Mouse (Mus musculus) kidney, embryonic 16.5 days (tissue): ENCODE measurements around the gene Chchd1. TPM values are rescaled to one million over a fixed set of nuclear protein-coding genes. Genes with fewer than 3 reads are reported as not detected.

Experiments
- ATAC-seq: fragments of 200-750 bp; cut with Nextera tagmentation; 2 replicates; pipeline ENCODE4 v1.8.0; 2017; ENCODE audit warnings: moderate TSS enrichment; ENCODE audit not compliant: low FRiP score, low TSS enrichment
- H3K27ac ChIP-seq: fragments of 300-500 bp; sonication (generic); 2 replicates; pipeline ENCODE4 v1.5.1; 2014; ENCODE audit warnings: low read length
- H3K27me3 ChIP-seq: fragments of 300-500 bp; sonication (generic); 2 replicates; pipeline ENCODE4 v1.6.1; 2014; ENCODE audit warnings: low read length, control low read depth, mixed read lengths; ENCODE audit not compliant: insufficient read depth
- H3K36me3 ChIP-seq: fragments of 300-500 bp; sonication (generic); 2 replicates; pipeline ENCODE4 v1.6.1; 2014; ENCODE audit warnings: low read length, control low read depth, mixed read lengths; ENCODE audit not compliant: insufficient read depth
- H3K4me1 ChIP-seq: fragments of 300-500 bp; sonication (generic); 2 replicates; pipeline ENCODE4 v1.6.1; 2014; ENCODE audit warnings: low read length, control low read depth, mixed read lengths; ENCODE audit not compliant: insufficient read depth
- H3K4me2 ChIP-seq: fragments of 300-500 bp; sonication (generic); replicated peaks from 2 replicates; pipeline ENCODE4 v1.6.1; 2014; ENCODE audit warnings: low read depth, low read length
- H3K4me3 ChIP-seq: fragments of 300-500 bp; sonication (generic); 2 replicates; pipeline ENCODE4 v1.5.1; 2014; ENCODE audit warnings: mild to moderate bottlenecking, low read length
- H3K9ac ChIP-seq: fragments of 300-500 bp; sonication (generic); replicated peaks from 2 replicates; pipeline ENCODE4 v1.6.1; 2014; ENCODE audit warnings: low read length
- H3K9me3 ChIP-seq: fragments of 300-500 bp; sonication (generic); 2 replicates; pipeline ENCODE4 v1.6.1; 2016; ENCODE audit warnings: low read length, control low read depth
- WGBS: fragments of 180-500 bp; shearing (Covaris S2); extraction: QIAGEN DNeasy Blood & Tissue Kit; methylation state at CpG from one replicate; pipeline ENCODE4 v1.1.7; 2014; 5-methylcytosine and 5-hydroxymethylcytosine counted together
- polyA plus RNA-seq: library from polyadenylated mRNA; unstranded; fragments of >200 nt; fragmentation: Nextera tagmentation; extraction: Ambion mirVana; gene quantifications from 2 replicates; pipeline ENCODE4 v1.2.1, GENCODE M21; 2015

The Chchd1 gene
- polyA plus RNA-seq, 1 experiment from 2014 or later = 161 TPM

DNA sequence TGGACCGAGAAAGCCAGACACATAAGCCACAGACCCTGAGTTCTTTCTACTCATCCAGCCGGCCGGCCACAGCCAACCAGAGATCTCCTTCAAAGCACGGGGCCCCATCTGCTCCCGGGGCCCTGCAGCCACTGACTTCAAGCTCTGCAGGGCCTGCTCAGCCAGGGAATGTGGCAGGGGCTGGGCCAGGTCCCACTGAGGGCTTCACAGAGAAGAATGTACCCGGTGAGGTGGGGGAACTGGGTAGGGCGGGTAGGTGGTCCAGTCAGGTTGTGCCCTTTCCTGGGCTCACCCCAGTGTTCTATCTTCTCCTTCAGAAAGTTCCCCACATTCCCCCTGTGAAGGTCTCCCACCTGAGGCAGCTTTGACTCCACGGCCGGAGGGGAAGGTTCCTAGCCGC lies 15.6 kb downstream of the Chchd1 start:
- H3K36me3 ChIP-seq = peaks cover 83% of the 10 kb centered on the region
- no peak overlapping the region for H3K4me3 ChIP-seq
- no peaks in the 10 kb centered on the region for H3K27me3 ChIP-seq
- H3K4me1 ChIP-seq = no peaks in the 10 kb centered on the region
- no peak overlapping the region for H3K9ac ChIP-seq
- WGBS = 88% methylated on average over 10 of the region's 10 CpGs
- ATAC-seq = no peak
- no peaks in the 10 kb centered on the region for H3K9me3 ChIP-seq
- no peak overlapping the region for H3K27ac ChIP-seq
- H3K4me2 ChIP-seq = no peak overlapping the region

DNA sequence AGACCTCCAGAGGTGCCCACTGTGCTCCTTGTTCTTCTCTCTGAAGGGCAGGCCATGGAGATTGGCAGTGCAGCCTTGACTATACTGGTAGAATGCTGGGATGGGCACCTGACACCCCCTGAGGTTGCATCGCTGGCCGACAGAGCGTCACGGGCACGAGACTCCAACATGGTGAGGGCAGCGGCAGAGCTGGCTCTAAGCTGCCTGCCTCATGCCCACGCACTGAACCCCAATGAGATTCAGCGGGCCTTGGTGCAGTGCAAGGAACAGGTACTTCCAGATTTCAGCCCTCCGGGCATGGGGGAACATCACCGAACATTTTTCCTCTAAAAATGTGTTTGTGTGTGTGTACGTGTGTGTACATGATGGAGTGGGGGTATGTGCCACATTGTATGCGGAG lies 17.0 kb downstream of the Chchd1 start:
- no peak overlapping the region for H3K4me2 ChIP-seq
- no peak overlapping the region for H3K27ac ChIP-seq
- no peaks in the 10 kb centered on the region for H3K4me1 ChIP-seq
- no peak overlapping the region for H3K4me3 ChIP-seq
- no peaks in the 10 kb centered on the region for H3K27me3 ChIP-seq
- no peaks in the 10 kb centered on the region for H3K9me3 ChIP-seq
- 91% methylated on average over 12 of the region's 12 CpGs for WGBS
- no peak overlapping the region for H3K9ac ChIP-seq
- peaks cover 81% of the 10 kb centered on the region for H3K36me3 ChIP-seq
- no peak for ATAC-seq

DNA sequence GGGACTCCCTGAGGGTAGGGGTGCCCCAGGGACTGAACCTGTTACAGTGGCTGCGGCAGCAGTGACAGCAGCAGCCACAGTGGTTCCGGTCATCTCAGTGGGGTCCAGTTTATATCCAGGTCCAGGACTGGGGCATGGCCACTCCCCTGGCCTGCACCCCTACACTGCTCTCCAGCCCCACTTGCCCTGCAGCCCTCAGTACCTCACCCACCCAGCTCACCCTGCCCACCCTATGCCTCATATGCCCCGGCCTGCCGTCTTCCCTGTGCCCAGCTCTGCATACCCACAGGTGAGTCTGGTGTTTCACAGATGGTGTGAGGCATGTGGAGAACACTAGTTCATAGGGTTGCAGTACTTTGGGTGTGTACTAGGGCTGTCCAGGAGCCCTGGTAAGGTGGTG lies 18.6 kb downstream of the Chchd1 start:
- peaks cover 86% of the 10 kb centered on the region for H3K36me3 ChIP-seq
- WGBS = 90% methylated on average over 4 of the region's 4 CpGs
- H3K9ac ChIP-seq = no peak overlapping the region
- H3K4me1 ChIP-seq = no peaks in the 10 kb centered on the region
- no peak overlapping the region for H3K4me3 ChIP-seq
- no peak overlapping the region for H3K4me2 ChIP-seq
- no peak overlapping the region for H3K27ac ChIP-seq
- no peaks in the 10 kb centered on the region for H3K27me3 ChIP-seq
- ATAC-seq = 0 out of 2 replicates have a peak, but pooled peaks have one; percentile 18
- H3K9me3 ChIP-seq = no peaks in the 10 kb centered on the region

- Histone ChIP-seq H3K9ac (no peak overlapping the region), H3K27me3 (no peaks in the 10 kb centered on the region), H3K27ac (no peak overlapping the region), H3K4me2 (no peak overlapping the region), H3K9me3 (no peaks in the 10 kb centered on the region), H3K36me3 (peaks cover 87% of the 10 kb centered on the region), H3K4me1 (no peaks in the 10 kb centered on the region), H3K4me3 (no peak overlapping the region)
- WGBS = 93% methylated on average over 12 of the region's 12 CpGs
- no peak for ATAC-seq
Observed at GRCm38 (mm10) chr14:20723006-20723405, 20.2 kb downstream of the Chchd1 start.

GRCm38 (mm10) chr14:20724043-20724442 lies 21.2 kb downstream of the Chchd1 start:
- Histone ChIP-seq H3K27me3 (no peaks in the 10 kb centered on the region), H3K36me3 (peaks cover 86% of the 10 kb centered on the region), H3K27ac (no peak overlapping the region), H3K4me2 (no peak overlapping the region), H3K4me1 (no peaks in the 10 kb centered on the region), H3K9ac (no peak overlapping the region), H3K9me3 (no peaks in the 10 kb centered on the region), H3K4me3 (no peak overlapping the region)
- 0 out of 2 replicates have a peak, but pooled peaks have one; percentile 10 for ATAC-seq
- 26% methylated on average over 5 of the region's 5 CpGs for WGBS

DNA sequence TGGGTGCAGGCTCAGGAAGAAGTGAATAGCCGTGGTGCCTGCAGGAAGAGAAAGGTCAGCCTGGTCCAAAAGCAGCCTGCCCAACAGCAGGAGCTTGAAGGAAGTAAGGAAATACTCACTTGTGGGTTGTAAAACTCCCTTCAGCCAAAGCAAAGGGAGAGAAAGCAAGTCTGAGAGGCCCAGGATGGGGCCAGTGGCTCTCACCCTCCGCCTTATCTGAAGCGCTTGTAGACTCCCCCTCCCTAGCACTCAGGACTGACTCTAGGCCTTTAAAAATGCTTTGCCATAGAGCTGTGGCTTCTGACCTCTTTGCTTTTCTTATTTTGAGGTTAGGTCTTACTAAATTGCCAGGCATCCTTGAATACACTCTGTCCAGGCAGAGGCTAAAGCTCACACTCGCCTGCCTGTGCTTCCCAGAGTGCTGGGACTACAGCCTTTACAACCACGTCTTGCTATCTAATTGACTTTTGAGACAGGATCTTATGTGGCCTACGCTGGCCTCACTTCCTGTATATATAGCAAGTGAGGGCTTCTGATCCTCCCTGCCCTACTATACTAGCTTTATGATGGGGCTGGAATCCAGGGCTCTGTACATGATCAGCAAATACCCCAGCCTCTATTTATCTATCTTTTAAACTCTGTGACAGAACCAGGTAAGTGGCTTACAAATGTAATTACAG lies 23.0 kb downstream of the Chchd1 start:
- 57% methylated on average over 6 of the region's 6 CpGs for WGBS
- H3K4me1 ChIP-seq = no peaks in the 10 kb centered on the region
- H3K4me2 ChIP-seq = no peak overlapping the region
- no peaks in the 10 kb centered on the region for H3K27me3 ChIP-seq
- no peak overlapping the region for H3K27ac ChIP-seq
- no peaks in the 10 kb centered on the region for H3K9me3 ChIP-seq
- H3K36me3 ChIP-seq = peaks cover 84% of the 10 kb centered on the region
- no peak for ATAC-seq
- no peak overlapping the region for H3K9ac ChIP-seq
- no peak overlapping the region for H3K4me3 ChIP-seq

DNA sequence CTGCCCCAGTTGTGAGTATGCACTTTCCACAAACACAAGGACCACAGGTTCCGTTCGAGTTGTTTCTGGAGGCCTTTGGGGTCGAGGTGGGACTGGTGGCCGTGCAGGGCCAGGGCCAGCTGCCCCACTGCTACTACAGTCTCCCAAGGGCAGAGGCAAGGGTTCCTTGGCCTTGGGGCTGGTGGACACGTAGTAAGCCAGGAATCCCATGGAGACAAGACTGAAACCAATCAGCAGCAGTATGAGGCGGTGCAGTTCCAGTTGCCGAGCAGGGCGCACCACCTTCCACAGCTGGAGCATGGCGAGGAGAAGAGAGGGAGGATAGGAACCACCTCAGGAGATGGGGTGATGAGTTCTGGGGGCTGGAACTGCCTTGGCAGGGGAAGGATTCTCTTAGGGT lies 27.1 kb downstream of the Chchd1 start:
- no peak overlapping the region for H3K4me2 ChIP-seq
- H3K9me3 ChIP-seq = no peaks in the 10 kb centered on the region
- no peaks in the 10 kb centered on the region for H3K27me3 ChIP-seq
- peaks cover 18% of the 10 kb centered on the region for H3K4me1 ChIP-seq
- H3K36me3 ChIP-seq = peaks cover 45% of the 10 kb centered on the region
- no peak for ATAC-seq
- H3K27ac ChIP-seq = no peak overlapping the region
- no peak overlapping the region for H3K9ac ChIP-seq
- H3K4me3 ChIP-seq = no peak overlapping the region
- 80% methylated on average over 9 of the region's 9 CpGs for WGBS

DNA sequence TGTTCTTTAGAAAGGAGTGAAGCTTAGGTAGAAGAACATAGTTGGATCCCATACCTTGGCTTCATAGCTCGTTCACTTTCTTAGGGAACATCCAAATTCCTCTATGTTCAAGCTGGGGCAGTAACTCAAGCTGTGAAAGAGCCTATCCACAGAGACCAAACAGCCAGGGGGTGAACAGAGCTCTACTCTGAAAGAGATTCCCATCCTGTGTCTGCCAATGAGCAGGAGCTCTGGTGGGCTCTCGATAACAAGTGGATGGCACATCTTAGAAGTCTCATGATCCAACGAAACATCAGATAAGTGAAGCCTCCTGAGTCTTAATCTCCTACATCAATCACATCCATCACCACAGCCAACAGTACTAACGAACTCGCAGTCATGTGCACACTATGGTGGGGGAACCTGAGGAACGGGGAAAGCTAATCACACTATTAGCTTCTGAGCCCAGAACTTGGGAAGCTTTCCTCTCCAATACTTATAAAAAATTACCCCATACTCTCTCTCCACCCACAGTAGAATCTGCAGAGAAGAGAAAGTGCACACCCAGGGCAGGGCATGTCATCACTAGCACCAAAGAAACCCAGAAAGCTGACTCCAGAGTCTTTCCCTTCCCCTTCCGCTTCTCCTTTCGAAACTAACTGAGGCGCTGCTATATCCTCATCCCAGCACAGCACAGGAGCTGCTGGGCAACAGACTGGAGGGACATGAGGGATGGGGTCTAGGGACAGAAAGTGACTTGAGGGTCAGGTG lies 28.2 kb downstream of the Chchd1 start:
- H3K4me1 ChIP-seq = peaks cover 22% of the 10 kb centered on the region
- no peak overlapping the region for H3K4me3 ChIP-seq
- H3K9me3 ChIP-seq = no peaks in the 10 kb centered on the region
- ATAC-seq = no peak
- H3K27ac ChIP-seq = no peak overlapping the region
- no peaks in the 10 kb centered on the region for H3K27me3 ChIP-seq
- no peak overlapping the region for H3K4me2 ChIP-seq
- no peak overlapping the region for H3K9ac ChIP-seq
- peaks cover 39% of the 10 kb centered on the region for H3K36me3 ChIP-seq
- WGBS = 84% methylated on average over 9 of the region's 9 CpGs

DNA sequence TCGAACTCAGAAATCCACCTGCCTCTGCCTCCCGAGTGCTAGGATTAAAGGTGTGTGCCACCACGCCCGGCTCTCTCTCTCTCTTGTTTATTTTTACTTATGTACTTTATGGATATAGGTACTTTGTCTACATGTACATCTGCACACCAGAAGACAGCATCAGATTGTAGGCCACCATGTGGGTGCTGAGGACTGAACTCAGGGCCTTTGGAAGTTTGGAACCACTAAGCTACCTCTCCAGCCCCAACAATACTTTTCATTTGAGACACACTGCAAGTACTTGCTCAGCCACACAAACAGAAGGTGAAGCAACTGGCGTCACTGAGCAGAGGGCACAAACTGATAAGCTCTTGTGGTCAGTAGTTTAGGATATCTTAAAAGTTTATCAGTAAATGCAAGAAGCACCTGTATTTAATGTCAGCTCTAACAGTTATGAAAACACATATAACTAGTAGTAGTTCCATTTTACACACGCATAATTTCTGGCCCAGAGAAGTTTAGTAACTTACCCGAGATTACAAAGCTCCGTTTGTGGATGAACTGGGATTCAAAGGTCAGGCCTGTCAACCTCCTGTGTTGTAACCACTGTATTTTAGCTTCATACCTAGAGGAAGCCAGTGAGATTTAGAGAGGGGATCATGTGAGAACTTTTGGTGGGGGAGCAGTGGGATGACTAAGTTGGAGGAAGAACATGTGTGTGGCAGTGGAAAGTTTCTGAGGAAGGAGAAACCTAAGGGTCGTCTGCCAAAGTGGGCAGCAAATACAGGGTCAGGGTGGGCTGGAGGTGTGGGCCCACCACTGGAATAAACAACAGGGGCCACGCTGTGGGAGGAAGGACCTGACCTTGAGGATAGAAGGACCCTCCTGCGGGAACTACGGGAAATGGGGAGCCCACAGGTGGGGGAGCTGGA lies 30.5 kb downstream of the Chchd1 start:
- H3K27ac ChIP-seq = peak overlapping the region; percentile 91; the same call in 1 of the 2 replicates
- H3K27me3 ChIP-seq = no peaks in the 10 kb centered on the region
- WGBS = 47% methylated on average over 12 of the region's 12 CpGs

More for the DNA sequence above, 30.5 kb downstream of the Chchd1 start:
- peaks cover 22% of the 10 kb centered on the region for H3K36me3 ChIP-seq
- H3K4me2 ChIP-seq = peak overlapping the region; percentile 88
- no peak; the same call in 1 of the 2 replicates for ATAC-seq
- H3K9ac ChIP-seq = peak overlapping the region; percentile 96
- peaks cover 22% of the 10 kb centered on the region for H3K4me1 ChIP-seq
- H3K9me3 ChIP-seq = no peaks in the 10 kb centered on the region
- H3K4me3 ChIP-seq = peak overlapping the region; percentile 69
